Mouse (Mus musculus) heart, postnatal 0 days (tissue): ENCODE measurements around the gene Ggcx. TPM values are rescaled to one million over a fixed set of nuclear protein-coding genes. Genes with fewer than 3 reads are reported as not detected.
A peak's percentile ranks its signal among the peaks of the same experiment; 100 is the strongest.

Source experiments
- ATAC-seq: fragments of 200-750 bp; cut with Nextera tagmentation; 2 replicates; pipeline ENCODE4 v1.8.0; 2017; ENCODE audit warnings: low read depth, moderate number of reproducible peaks, moderate library complexity; ENCODE audit not compliant: insufficient read depth
- DNase-seq: peaks from one replicate; pipeline ENCODE4 v3.0.0-alpha.2; 2016; ENCODE audit warnings: low spot score
- H3K27ac ChIP-seq: fragments of 300-500 bp; sonication (generic); 2 replicates; pipeline ENCODE4 v1.5.1; 2014; ENCODE audit warnings: low read depth, mild to moderate bottlenecking
- H3K27me3 ChIP-seq: fragments of 300-500 bp; sonication (generic); 2 replicates; pipeline ENCODE4 v1.6.1; 2014; ENCODE audit warnings: low read length, mixed read lengths; ENCODE audit not compliant: control insufficient read depth, insufficient read depth
- H3K36me3 ChIP-seq: fragments of 300-500 bp; sonication (generic); replicated peaks from 2 replicates; pipeline ENCODE4 v1.6.1; 2014; ENCODE audit warnings: low read length, mixed read lengths; ENCODE audit not compliant: control insufficient read depth, insufficient read depth
- H3K4me1 ChIP-seq: fragments of 300-500 bp; sonication (generic); 2 replicates; pipeline ENCODE4 v1.6.1; 2014; ENCODE audit warnings: antibody characterized with exemption; ENCODE audit not compliant: control insufficient read depth, insufficient read depth
- H3K4me2 ChIP-seq: fragments of 300-500 bp; sonication (generic); 2 replicates; pipeline ENCODE4 v1.6.1; 2014; ENCODE audit warnings: low read depth, mild to moderate bottlenecking, low read length, moderate library complexity
- H3K4me3 ChIP-seq: fragments of 300-500 bp; sonication (generic); 2 replicates; pipeline ENCODE4 v1.5.1; 2014; ENCODE audit warnings: low read depth, low read length
- H3K9ac ChIP-seq: fragments of 300-500 bp; sonication (generic); replicated peaks from 2 replicates; pipeline ENCODE4 v1.6.1; 2014; ENCODE audit warnings: low read depth, low read length, mixed read lengths
- H3K9me3 ChIP-seq: fragments of 300-500 bp; sonication (generic); replicated peaks from 2 replicates; pipeline ENCODE4 v1.6.1; 2016; ENCODE audit warnings: low read length; ENCODE audit not compliant: control insufficient read depth
- CTCF ChIP-seq: IDR thresholded peaks from 2 replicates; pipeline ENCODE4 v1.5.1; 2016; ENCODE audit warnings: antibody characterized with exemption, control low read depth, low read depth
- EP300 ChIP-seq: IDR thresholded peaks from 2 replicates; pipeline ENCODE4 v1.6.1; 2016; ENCODE audit warnings: antibody characterized with exemption, low read depth
- WGBS: fragments of 180-500 bp; shearing (Covaris S2); extraction: QIAGEN DNeasy Blood & Tissue Kit; methylation state at CpG from one replicate; pipeline ENCODE4 v1.1.7; 2014; 5-methylcytosine and 5-hydroxymethylcytosine counted together
- polyA plus RNA-seq: library from polyadenylated mRNA; unstranded; fragments of >200 nt; fragmentation: Nextera tagmentation; extraction: Ambion mirVana; gene quantifications from 2 replicates; pipeline ENCODE4 v1.2.1, GENCODE M21; 2015
- total RNA-seq: library from RNA; depleted of rRNA; stranded (reverse); fragments of >200 nt; gene quantifications from 2 replicates; pipeline ENCODE4 v1.2.3, GENCODE M21; 2014; ENCODE audit warnings: low replicate concordance; rRNA removed

Ggcx gene
- total RNA-seq: 16.8 and 21.9 TPM in 2 replicates
- polyA plus RNA-seq: 13.2 and 16.8 TPM in 2 replicates

DNA sequence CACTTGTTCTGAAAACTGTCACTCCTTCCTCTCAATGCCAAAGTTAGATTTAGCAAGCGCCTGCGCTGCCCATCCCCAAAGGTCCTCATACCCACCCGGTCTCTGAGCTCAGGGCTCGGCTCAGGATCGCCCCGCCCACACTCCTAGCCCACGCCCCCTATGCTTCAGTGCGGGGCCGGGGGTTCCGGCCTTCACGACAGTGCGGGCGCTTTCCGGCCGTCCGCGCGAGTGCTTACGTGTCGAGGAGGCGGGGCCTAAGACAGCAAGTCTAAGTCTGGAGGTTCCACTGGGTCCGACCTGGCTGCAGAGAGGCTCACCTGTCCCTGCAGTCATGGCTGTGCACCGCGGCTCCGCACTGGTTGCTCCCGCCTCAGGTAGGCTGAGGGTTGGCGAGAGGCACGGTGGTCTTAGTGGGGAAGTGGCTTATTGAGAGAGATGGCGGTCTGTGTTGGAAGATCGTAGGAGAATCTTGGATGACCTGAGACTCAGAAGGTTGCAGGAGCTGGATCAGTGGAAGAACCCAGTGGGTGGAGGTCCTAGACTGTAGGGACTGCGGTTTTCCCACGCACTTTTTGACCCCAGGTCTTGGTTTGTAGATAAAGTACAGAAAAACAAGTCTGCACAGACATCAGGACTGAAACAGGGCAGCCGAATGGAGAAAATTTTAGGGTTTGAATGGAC lies at the start of gene Ggcx:
Ggcx (plus strand) TSS at position 233 of the 681 bp plus-strand sequence.
- DNase-seq (peak; percentile 96), ATAC-seq (peak; percentile 96)
- H3K27me3 ChIP-seq: no peaks in the 10 kb centered on the region
- TF ChIP-seq EP300: no peak
- peak; percentile 11; the same call in 1 of the 2 replicates for TF ChIP-seq CTCF
- H3K27ac ChIP-seq: peak within 1 kb of the TSS; percentile 58
- no peaks in the 10 kb centered on the region for H3K9me3 ChIP-seq
- peaks cover 8% of the 10 kb centered on the region; the same call in 1 of the 2 replicates for H3K4me1 ChIP-seq
- peak within 1 kb of the TSS; percentile 85 for H3K9ac ChIP-seq
- WGBS: 2% methylated on average over 33 of the region's 33 CpGs
- H3K36me3 ChIP-seq: peaks cover 17% of the 10 kb centered on the region
- peak within 1 kb of the TSS; percentile 85 for H3K4me3 ChIP-seq
- peak within 1 kb of the TSS; percentile 82 for H3K4me2 ChIP-seq

DNA sequence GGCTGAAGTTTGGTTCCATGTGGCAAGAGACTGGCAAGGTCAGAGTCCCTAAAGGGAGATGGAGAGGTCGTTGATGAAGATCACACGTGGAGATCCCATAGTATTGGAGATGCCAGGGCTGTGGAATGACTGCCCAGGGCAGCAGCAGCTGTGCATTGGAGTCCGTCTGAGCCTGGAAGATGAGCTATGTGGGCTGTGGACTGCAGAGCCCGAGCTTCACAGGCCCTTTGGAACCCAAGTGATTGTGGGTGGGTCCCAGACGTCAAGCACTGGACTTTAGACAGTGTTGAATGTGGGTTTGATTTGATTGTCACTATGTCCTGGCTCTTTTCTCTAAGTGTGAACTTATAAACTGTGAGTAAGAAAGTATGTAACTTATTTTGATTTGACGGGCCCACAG lies 49.1 kb upstream of the Ggcx start:
- Histone ChIP-seq H3K27ac (no peak overlapping the region), H3K9ac (no peak overlapping the region), H3K9me3 (no peaks in the 10 kb centered on the region), H3K36me3 (0 out of 2 replicates have a peak, but pooled peaks cover 9% of the 10 kb centered on the region), H3K4me1 (peaks cover 9% of the 10 kb centered on the region), H3K4me2 (no peak overlapping the region), H3K27me3 (no peaks in the 10 kb centered on the region), H3K4me3 (no peak overlapping the region)
- ATAC-seq: no peak
- 59% methylated on average over 6 of the region's 6 CpGs for WGBS
- DNase-seq: no peak
- no peak for TF ChIP-seq EP300
- no peak for TF ChIP-seq CTCF

DNA sequence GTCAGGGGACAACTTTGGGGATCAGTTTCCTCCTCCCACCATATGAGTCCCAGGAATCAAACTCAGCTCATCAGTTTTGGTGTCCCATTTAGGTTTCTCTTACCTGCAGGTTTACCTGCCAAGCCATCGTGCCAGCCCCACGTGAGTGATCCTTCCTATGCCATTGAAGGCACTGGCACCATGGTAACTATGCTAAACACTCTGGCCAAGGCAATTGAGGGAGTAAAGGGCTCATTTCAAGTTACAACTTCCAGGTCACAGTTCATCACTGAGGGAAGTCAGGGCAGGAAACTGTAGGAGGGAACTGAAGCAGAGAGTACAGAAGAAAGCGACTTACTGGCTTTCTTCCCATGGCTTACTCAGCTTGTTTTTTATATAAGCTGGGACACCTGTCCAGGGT lies 47.8 kb upstream of the Ggcx start:
- Histone ChIP-seq H3K9me3 (no peaks in the 10 kb centered on the region), H3K4me1 (peaks cover 14% of the 10 kb centered on the region), H3K4me3 (no peak overlapping the region), H3K36me3 (0 out of 2 replicates have a peak, but pooled peaks cover 6% of the 10 kb centered on the region), H3K4me2 (no peak overlapping the region), H3K9ac (no peak overlapping the region), H3K27me3 (no peaks in the 10 kb centered on the region), H3K27ac (no peak overlapping the region)
- DNase-seq: no peak
- ATAC-seq: no peak
- 50% methylated on average over 3 of the region's 3 CpGs for WGBS
- TF ChIP-seq EP300: no peak
- TF ChIP-seq CTCF: no peak

DNA sequence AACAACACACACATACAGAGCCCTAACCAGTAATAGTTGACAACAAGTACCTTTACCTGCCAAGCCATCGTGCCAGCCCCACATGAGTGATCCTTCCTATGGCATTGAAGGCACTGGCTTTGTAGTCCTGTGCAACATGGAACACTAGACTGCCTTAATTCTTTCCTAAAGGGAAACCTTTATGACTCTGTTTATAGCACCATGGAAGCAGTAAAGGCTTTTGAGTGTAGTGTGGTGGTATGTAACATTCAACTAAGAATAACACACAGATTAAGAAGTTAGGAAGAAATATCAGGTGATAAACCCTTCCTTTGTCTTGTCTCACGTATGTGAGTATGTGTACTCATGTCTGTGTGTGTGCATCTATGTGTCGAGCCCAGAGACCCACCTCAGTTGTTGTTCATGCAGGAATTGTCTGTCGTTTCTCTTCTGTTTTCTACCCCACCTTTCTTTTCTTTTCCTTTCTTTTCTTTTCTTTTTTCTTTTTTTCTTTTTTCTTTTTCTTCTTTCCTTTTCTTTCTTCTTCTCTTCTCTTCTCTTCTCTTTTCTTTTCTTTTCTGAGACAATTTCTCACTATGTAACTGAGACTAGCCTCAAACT lies 47.2 kb upstream of the Ggcx start, which contains the start of gene Rnf181:
Rnf181 (minus strand) TSS at position 113 of the 600 bp plus-strand sequence.
- no peak for ATAC-seq
- H3K4me1 ChIP-seq: peaks cover 13% of the 10 kb centered on the region
- no peak within 1 kb of the TSS for H3K4me3 ChIP-seq
- H3K4me2 ChIP-seq: no peak within 1 kb of the TSS
- no peak for TF ChIP-seq CTCF
- no peak for TF ChIP-seq EP300
- 68% methylated on average over 4 of the region's 4 CpGs for WGBS
- H3K9me3 ChIP-seq: no peaks in the 10 kb centered on the region
- no peaks in the 10 kb centered on the region for H3K27me3 ChIP-seq
- H3K36me3 ChIP-seq: 0 out of 2 replicates have a peak, but pooled peaks cover 6% of the 10 kb centered on the region
- H3K27ac ChIP-seq: no peak within 1 kb of the TSS
- H3K9ac ChIP-seq: no peak within 1 kb of the TSS
- DNase-seq: no peak

DNA sequence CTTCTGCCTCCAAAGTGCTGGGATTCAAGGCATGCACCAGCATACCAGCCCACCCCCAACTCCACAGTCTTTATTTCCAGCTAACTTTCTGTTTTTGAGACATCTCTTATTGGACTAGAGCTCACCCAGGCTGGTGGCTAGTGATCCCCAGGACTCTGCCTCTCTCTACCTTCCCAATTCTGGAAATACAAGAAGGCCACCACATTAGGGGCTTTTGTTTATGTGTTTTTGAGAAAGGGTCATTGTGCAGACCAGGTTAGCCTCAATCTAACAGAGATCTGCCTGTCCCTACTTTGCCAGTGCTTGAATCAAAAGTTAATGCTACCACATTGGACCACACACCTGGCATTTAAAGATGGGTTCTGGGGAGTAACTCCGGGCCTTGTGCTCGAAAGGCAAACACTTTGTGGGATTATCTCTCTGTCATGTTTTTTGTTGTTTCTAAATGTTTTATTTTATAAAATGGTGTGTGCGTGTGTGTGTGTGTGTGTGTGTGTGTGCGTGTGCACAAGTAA lies 46.6 kb upstream of the Ggcx start:
- no peak for DNase-seq
- 79% methylated on average over 4 of the region's 4 CpGs for WGBS
- no peak for ATAC-seq
- Histone ChIP-seq H3K36me3 (0 out of 2 replicates have a peak, but pooled peaks cover 6% of the 10 kb centered on the region), H3K9me3 (no peaks in the 10 kb centered on the region), H3K4me2 (no peak overlapping the region), H3K4me1 (peaks cover 13% of the 10 kb centered on the region), H3K4me3 (no peak overlapping the region), H3K9ac (no peak overlapping the region), H3K27ac (no peak overlapping the region), H3K27me3 (no peaks in the 10 kb centered on the region)
- TF ChIP-seq EP300 (no peak), CTCF (no peak)
